Mouse (Mus musculus) forebrain, postnatal 0 days (tissue): ENCODE data around the gene Itgb7. TPM values are rescaled to one million over a fixed set of nuclear protein-coding genes. Genes with fewer than 3 reads are reported as not detected.

Source experiments
- ATAC-seq: fragments of 200-750 bp; cut with Nextera tagmentation; 2 replicates; pipeline ENCODE4 v1.8.0; 2017; ENCODE audit warnings: mild to moderate bottlenecking, moderate library complexity
- DNase-seq: peaks from one replicate; pipeline ENCODE4 v3.0.0-alpha.2; 2015
- H3K27ac ChIP-seq: fragments of 300-500 bp; sonication (generic); 2 replicates; pipeline ENCODE4 v1.5.1; 2014; ENCODE audit warnings: low read depth, mild to moderate bottlenecking, antibody characterized with exemption, low read length, moderate library complexity, mixed read lengths
- H3K27me3 ChIP-seq: fragments of 300-500 bp; sonication (generic); 2 replicates; pipeline ENCODE4 v1.6.1; 2014; ENCODE audit warnings: mild to moderate bottlenecking, low read length, mixed read lengths; ENCODE audit not compliant: insufficient read depth
- H3K36me3 ChIP-seq: fragments of 300-500 bp; sonication (generic); 2 replicates; pipeline ENCODE4 v1.6.1; 2014; ENCODE audit warnings: mild to moderate bottlenecking, moderate library complexity; ENCODE audit not compliant: insufficient read depth
- H3K4me1 ChIP-seq: fragments of 300-500 bp; sonication (generic); 2 replicates; pipeline ENCODE4 v1.6.1; 2014; ENCODE audit warnings: antibody characterized with exemption; ENCODE audit not compliant: insufficient read depth
- H3K4me2 ChIP-seq: fragments of 300-500 bp; sonication (generic); 2 replicates; pipeline ENCODE4 v1.6.1; 2014; ENCODE audit warnings: low read depth, mild to moderate bottlenecking, moderate library complexity
- H3K4me3 ChIP-seq: fragments of 300-500 bp; sonication (generic); 2 replicates; pipeline ENCODE4 v1.5.1; 2014; ENCODE audit warnings: low read depth, low read length, mixed read lengths
- H3K9ac ChIP-seq: fragments of 300-500 bp; sonication (generic); 2 replicates; pipeline ENCODE4 v1.6.1; 2014; ENCODE audit warnings: mild to moderate bottlenecking
- H3K9me3 ChIP-seq: fragments of 300-500 bp; sonication (generic); 2 replicates; pipeline ENCODE4 v1.6.1; 2016; ENCODE audit warnings: low read length
- CTCF ChIP-seq: sonication (generic); IDR thresholded peaks from 2 replicates; pipeline ENCODE4 v1.5.1; 2016; ENCODE audit warnings: antibody characterized with exemption, control low read depth, low read depth
- WGBS: fragments of 180-500 bp; shearing (Covaris S2); extraction: QIAGEN DNeasy Blood & Tissue Kit; methylation state at CpG from one replicate; pipeline ENCODE4 v1.1.7; 2014; 5-methylcytosine and 5-hydroxymethylcytosine counted together
- polyA plus RNA-seq: library from polyadenylated mRNA; unstranded; fragments of >200 nt; fragmentation: Nextera tagmentation; extraction: Ambion mirVana; gene quantifications from 2 replicates; pipeline ENCODE4 v1.2.1, GENCODE M21; 2015
- total RNA-seq: library from RNA; depleted of rRNA; stranded (reverse); fragments of >200 nt; gene quantifications from 2 replicates; pipeline ENCODE4 v1.2.3, GENCODE M21; 2014

The Itgb7 gene
- total and polyA plus RNA-seq, 2 experiments from 2014 or later: 0.75 to 2.4 TPM

- Histone ChIP-seq H3K27ac (no peak overlapping the region), H3K4me2 (peak overlapping the region; percentile 99), H3K4me1 (peaks cover 19% of the 10 kb centered on the region), H3K36me3 (peaks cover 3% of the 10 kb centered on the region; the same call in 1 of the 2 replicates), H3K9ac (0 out of 2 replicates have a peak overlapping the region, but pooled peaks have one; percentile 26), H3K4me3 (peak overlapping the region; percentile 66), H3K9me3 (no peaks in the 10 kb centered on the region), H3K27me3 (no peaks in the 10 kb centered on the region)
- no peak for TF ChIP-seq CTCF
- ATAC-seq (no peak), DNase-seq (no peak)
- WGBS: 9% methylated on average over 19 of the region's 19 CpGs
These were observed 12.8 kb upstream of the Itgb7 start for GRCm38 (mm10) chr15:102244306-102245191.

- peaks cover 19% of the 10 kb centered on the region for H3K4me1 ChIP-seq
- peaks cover 6% of the 10 kb centered on the region; the same call in 1 of the 2 replicates for H3K36me3 ChIP-seq
- H3K4me3 ChIP-seq: no peak overlapping the region
- DNase-seq: no peak
- WGBS: 19% methylated on average over 22 of the region's 22 CpGs
- no peaks in the 10 kb centered on the region for H3K27me3 ChIP-seq
- H3K4me2 ChIP-seq: peak overlapping the region; percentile 20
- ATAC-seq: no peak
- no peaks in the 10 kb centered on the region for H3K9me3 ChIP-seq
- H3K9ac ChIP-seq: 0 out of 2 replicates have a peak overlapping the region, but pooled peaks have one; percentile 26
- no peak overlapping the region for H3K27ac ChIP-seq
- no peak for TF ChIP-seq CTCF
These were observed 11.8 kb upstream of the Itgb7 start for GRCm38 (mm10) chr15:102243229-102244190.

GRCm38 (mm10) chr15:102242404-102243228 is 10.9 kb upstream of the Itgb7 start:
- no peak overlapping the region for H3K4me3 ChIP-seq
- peaks cover 19% of the 10 kb centered on the region for H3K4me1 ChIP-seq
- DNase-seq: no peak
- no peak for TF ChIP-seq CTCF
- H3K9me3 ChIP-seq: no peaks in the 10 kb centered on the region
- no peak overlapping the region for H3K27ac ChIP-seq
- no peak overlapping the region for H3K9ac ChIP-seq
- H3K36me3 ChIP-seq: peaks cover 7% of the 10 kb centered on the region; the same call in 1 of the 2 replicates
- no peaks in the 10 kb centered on the region for H3K27me3 ChIP-seq
- 39% methylated on average over 12 of the region's 12 CpGs for WGBS
- no peak for ATAC-seq
- H3K4me2 ChIP-seq: no peak overlapping the region

- H3K36me3 ChIP-seq: peaks cover 10% of the 10 kb centered on the region; the same call in 1 of the 2 replicates
- TF ChIP-seq CTCF: no peak
- no peak for ATAC-seq
These were observed 8.9 kb upstream of the Itgb7 start for GRCm38 (mm10) chr15:102240607-102241006.

GRCm38 (mm10) chr15:102239851-102240250 is 8.1 kb upstream of the Itgb7 start:
- no peak for TF ChIP-seq CTCF
- H3K9ac ChIP-seq: no peak overlapping the region

More at GRCm38 (mm10) chr15:102240607-102241006, 8.9 kb upstream of the Itgb7 start:
- H3K9me3 ChIP-seq: no peaks in the 10 kb centered on the region
- H3K27ac ChIP-seq: no peak overlapping the region
- no peak for DNase-seq
- H3K4me1 ChIP-seq: peaks cover 19% of the 10 kb centered on the region
- WGBS: 80% methylated on average over 4 of the region's 4 CpGs
- no peak overlapping the region for H3K4me3 ChIP-seq
- no peak overlapping the region for H3K9ac ChIP-seq
- H3K4me2 ChIP-seq: no peak overlapping the region
- no peaks in the 10 kb centered on the region for H3K27me3 ChIP-seq

GRCm38 (mm10) chr15:102239260-102239590 is 7.5 kb upstream of the Itgb7 start:
- TF ChIP-seq CTCF: peak; percentile 85
- peak; percentile 84 for ATAC-seq
- H3K9me3 ChIP-seq: no peaks in the 10 kb centered on the region

More at GRCm38 (mm10) chr15:102239851-102240250, 8.1 kb upstream of the Itgb7 start:
- no peak overlapping the region for H3K4me2 ChIP-seq
- no peaks in the 10 kb centered on the region for H3K27me3 ChIP-seq
- H3K4me3 ChIP-seq: no peak overlapping the region
- peaks cover 10% of the 10 kb centered on the region; the same call in 1 of the 2 replicates for H3K36me3 ChIP-seq
- ATAC-seq (no peak), DNase-seq (no peak)
- WGBS: 76% methylated on average over 11 of the region's 11 CpGs
- H3K27ac ChIP-seq: no peak overlapping the region
- peaks cover 16% of the 10 kb centered on the region for H3K4me1 ChIP-seq
- H3K9me3 ChIP-seq: no peaks in the 10 kb centered on the region

More at GRCm38 (mm10) chr15:102239260-102239590, 7.5 kb upstream of the Itgb7 start:
- no peak overlapping the region for H3K4me3 ChIP-seq
- H3K36me3 ChIP-seq: peaks cover 10% of the 10 kb centered on the region; the same call in 1 of the 2 replicates
- H3K27me3 ChIP-seq: no peaks in the 10 kb centered on the region
- H3K9ac ChIP-seq: no peak overlapping the region
- H3K4me1 ChIP-seq: peaks cover 11% of the 10 kb centered on the region; the same call in 1 of the 2 replicates
- no peak overlapping the region for H3K4me2 ChIP-seq
- H3K27ac ChIP-seq: no peak overlapping the region
- WGBS: 12% methylated on average over 9 of the region's 9 CpGs
- DNase-seq: peak; percentile 73
